Mouse (Mus musculus): ENCODE data around the gene Cxadr. TPM values are rescaled to one million over a fixed set of nuclear protein-coding genes. Genes with fewer than 3 reads are reported as not detected.

Gene Cxadr
- polyA plus RNA-seq (2016; fragmentation: Nextera tagmentation; extraction: Ambion mirVana), result 59.9 and 75.6 TPM in 2 replicates

DNA sequence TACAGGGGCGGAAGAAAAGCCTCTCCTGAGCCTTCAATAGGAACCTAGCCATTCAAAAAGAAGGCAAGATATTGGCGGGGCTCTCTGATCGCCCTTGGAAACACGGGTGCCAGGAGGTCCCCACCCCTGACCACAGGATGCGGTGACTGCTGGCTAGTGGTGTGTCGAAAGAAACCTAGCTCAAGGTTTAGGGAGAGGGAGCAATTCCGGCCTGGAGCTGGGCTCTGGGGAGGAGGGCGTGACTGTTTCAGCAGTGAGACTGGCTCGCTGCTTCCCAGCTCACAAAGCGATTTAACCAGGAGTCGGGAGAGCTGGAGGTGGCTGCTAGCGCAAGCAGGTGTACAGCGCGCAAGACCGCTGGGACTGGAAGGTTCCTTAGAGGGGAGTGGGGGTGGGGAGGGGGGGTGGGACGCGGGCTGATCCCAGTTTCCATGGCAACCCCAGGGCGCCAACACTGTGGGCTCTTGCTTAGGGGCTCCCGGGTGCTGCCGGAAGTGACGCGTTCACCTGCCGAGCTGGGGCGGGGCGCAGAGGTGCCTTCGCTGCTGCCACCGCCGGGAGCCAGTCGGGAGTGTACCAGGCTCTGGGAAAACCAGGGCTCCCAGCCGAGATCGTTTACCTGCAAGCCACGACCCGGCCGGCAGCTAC, at the start of gene Cxadr:
Cxadr (plus strand) TSS at position 307 of the 648 bp plus-strand sequence.
- peak; percentile 92 for DNase-seq (ENCODE audit: low spot score)
- H3K9me3 ChIP-seq (replicated peaks), result no peaks in the 10 kb centered on the region
- peak within 1 kb of the TSS; percentile 98 for H3K27ac ChIP-seq (replicated peaks)
- peak within 1 kb of the TSS; percentile 99 for H3K4me3 ChIP-seq
- H3K4me1 ChIP-seq, result peaks cover 24% of the 10 kb centered on the region
- WGBS, result under 1% methylated on average over 34 of the region's 34 CpGs
- no peaks in the 10 kb centered on the region for H3K27me3 ChIP-seq (ENCODE audit: low read depth, poor library complexity, severe bottlenecking)
- H3K36me3 ChIP-seq, result peaks cover 28% of the 10 kb centered on the region

GRCm38 (mm10) chr16:78258989-78259388, 42.3 kb upstream of the Cxadr start:
- peaks cover 13% of the 10 kb centered on the region; the same call in 1 of the 2 replicates for H3K27me3 ChIP-seq (ENCODE audit: low read depth, poor library complexity, severe bottlenecking)
- no peaks in the 10 kb centered on the region for H3K36me3 ChIP-seq
- H3K9me3 ChIP-seq (replicated peaks), result no peaks in the 10 kb centered on the region
- 85% methylated on average over 4 of the region's 4 CpGs for WGBS
- no peak overlapping the region for H3K27ac ChIP-seq (replicated peaks)
- no peak for DNase-seq (ENCODE audit: low spot score)
- H3K4me1 ChIP-seq, result peaks cover under 1% of the 10 kb centered on the region; the same call in 1 of the 2 replicates
- H3K4me3 ChIP-seq, result no peak overlapping the region

- Histone ChIP-seq H3K9me3 (replicated peaks) (no peaks in the 10 kb centered on the region), H3K4me3 (no peak overlapping the region), H3K27ac (replicated peaks) (no peak overlapping the region), H3K27me3 (ENCODE audit: low read depth, poor library complexity, severe bottlenecking) (peaks cover 15% of the 10 kb centered on the region; the same call in 1 of the 2 replicates), H3K4me1 (peaks cover 12% of the 10 kb centered on the region), H3K36me3 (no peaks in the 10 kb centered on the region)
- 78% methylated on average over 10 of the region's 10 CpGs for WGBS
- no peak for DNase-seq (ENCODE audit: low spot score)
Observed at GRCm38 (mm10) chr16:78260070-78260879, 41.0 kb upstream of the Cxadr start.

DNA sequence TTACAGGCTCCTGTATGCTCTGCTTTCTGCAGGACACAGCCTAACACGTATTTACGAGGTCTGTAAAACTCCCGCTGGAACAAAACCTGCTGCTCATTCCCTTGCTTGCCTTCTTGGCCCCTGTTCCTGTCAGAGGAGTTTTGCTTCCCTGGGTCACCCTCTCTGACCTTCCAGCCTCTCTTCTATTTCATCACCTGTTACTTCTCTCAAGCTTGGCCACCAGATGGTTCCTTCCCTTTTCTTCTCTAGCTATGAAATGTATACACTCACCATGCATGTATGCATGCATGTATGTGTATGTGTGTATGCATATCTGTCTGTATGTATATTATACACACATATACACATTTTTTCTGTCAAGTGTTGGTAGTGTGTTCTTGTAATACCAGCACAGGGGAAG, 39.8 kb upstream of the Cxadr start:
- Histone ChIP-seq H3K4me3 (no peak overlapping the region), H3K36me3 (no peaks in the 10 kb centered on the region), H3K4me1 (peaks cover 22% of the 10 kb centered on the region), H3K27ac (replicated peaks) (no peak overlapping the region), H3K27me3 (ENCODE audit: low read depth, poor library complexity, severe bottlenecking) (peaks cover 19% of the 10 kb centered on the region; the same call in 1 of the 2 replicates), H3K9me3 (replicated peaks) (no peaks in the 10 kb centered on the region)
- DNase-seq (ENCODE audit: low spot score), result no peak
- WGBS, result 82% methylated on average over 3 of the region's 3 CpGs

- 12% methylated on average over 16 of the region's 16 CpGs for WGBS
Observed at GRCm38 (mm10) chr16:78264442-78265150, 36.7 kb upstream of the Cxadr start.

GRCm38 (mm10) chr16:78265151-78265590, 36.1 kb upstream of the Cxadr start:
- Histone ChIP-seq H3K27ac (replicated peaks) (peak overlapping the region; percentile 82), H3K4me1 (peaks cover 22% of the 10 kb centered on the region), H3K9me3 (replicated peaks) (no peaks in the 10 kb centered on the region), H3K36me3 (no peaks in the 10 kb centered on the region), H3K27me3 (ENCODE audit: low read depth, poor library complexity, severe bottlenecking) (peaks cover 19% of the 10 kb centered on the region; the same call in 1 of the 2 replicates), H3K4me3 (peak overlapping the region; percentile 57)
- peak; percentile 48 for DNase-seq (ENCODE audit: low spot score)
- 0% methylated on average over 7 of the region's 7 CpGs for WGBS

More at GRCm38 (mm10) chr16:78264442-78265150, 36.7 kb upstream of the Cxadr start:
- Histone ChIP-seq H3K4me1 (peaks cover 22% of the 10 kb centered on the region), H3K4me3 (peak overlapping the region; percentile 57), H3K36me3 (no peaks in the 10 kb centered on the region), H3K27me3 (ENCODE audit: low read depth, poor library complexity, severe bottlenecking) (peaks cover 19% of the 10 kb centered on the region; the same call in 1 of the 2 replicates), H3K27ac (replicated peaks) (peak overlapping the region; percentile 82), H3K9me3 (replicated peaks) (no peaks in the 10 kb centered on the region)
- peak; percentile 34 for DNase-seq (ENCODE audit: low spot score)

GRCm38 (mm10) chr16:78265826-78266225, 35.5 kb upstream of the Cxadr start:
- Histone ChIP-seq H3K27me3 (ENCODE audit: low read depth, poor library complexity, severe bottlenecking) (peaks cover 19% of the 10 kb centered on the region; the same call in 1 of the 2 replicates), H3K9me3 (replicated peaks) (no peaks in the 10 kb centered on the region), H3K27ac (replicated peaks) (peak overlapping the region; percentile 63), H3K36me3 (no peaks in the 10 kb centered on the region), H3K4me3 (no peak overlapping the region), H3K4me1 (peaks cover 22% of the 10 kb centered on the region)
- DNase-seq (ENCODE audit: low spot score), result no peak
- 39% methylated on average over 11 of the region's 11 CpGs for WGBS

DNA sequence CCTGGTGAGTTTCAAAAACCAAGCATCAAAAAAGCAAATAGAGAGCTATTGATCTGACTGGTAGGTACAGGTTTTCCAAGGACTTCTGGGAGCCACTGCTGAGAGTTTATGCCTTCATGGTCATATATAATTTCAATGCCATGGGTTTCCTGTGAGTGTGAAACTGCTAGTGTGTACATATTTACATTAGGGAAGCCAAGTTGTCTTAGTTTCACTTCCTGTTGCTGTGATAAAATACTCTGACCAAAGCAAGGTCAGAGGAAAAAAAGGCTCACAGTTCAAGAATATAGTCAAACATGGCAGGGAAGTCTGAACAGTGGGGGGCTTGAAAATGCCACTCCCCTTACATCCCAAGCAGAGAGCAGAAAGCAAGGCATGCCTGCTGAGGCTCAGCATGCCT, 33.8 kb upstream of the Cxadr start:
- no peaks in the 10 kb centered on the region for H3K36me3 ChIP-seq
- H3K27ac ChIP-seq (replicated peaks), result no peak overlapping the region
- H3K9me3 ChIP-seq (replicated peaks), result no peaks in the 10 kb centered on the region
- peaks cover 19% of the 10 kb centered on the region; the same call in 1 of the 2 replicates for H3K27me3 ChIP-seq (ENCODE audit: low read depth, poor library complexity, severe bottlenecking)
- no peak for DNase-seq (ENCODE audit: low spot score)
- peaks cover 22% of the 10 kb centered on the region for H3K4me1 ChIP-seq
- no peak overlapping the region for H3K4me3 ChIP-seq

DNA sequence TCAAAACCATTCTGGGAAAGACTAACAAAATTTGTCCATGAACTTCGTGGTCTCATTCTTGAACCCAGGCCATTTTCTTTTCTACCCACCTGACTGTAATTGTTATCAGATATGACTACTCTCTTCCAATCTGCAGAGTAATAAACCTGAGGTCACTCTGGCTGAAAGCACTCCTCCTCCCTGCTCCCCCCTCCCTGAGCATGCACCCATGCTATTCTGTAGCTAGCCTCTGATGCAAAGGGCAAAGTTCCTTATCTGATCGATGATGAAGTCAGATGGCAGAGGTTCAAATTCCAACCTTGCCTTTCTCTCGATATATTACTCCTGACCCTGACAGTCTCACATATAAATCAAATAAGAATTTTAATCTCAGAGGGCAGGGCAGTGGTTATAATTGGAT, 33.1 kb upstream of the Cxadr start:
- Histone ChIP-seq H3K27ac (replicated peaks) (no peak overlapping the region), H3K9me3 (replicated peaks) (no peaks in the 10 kb centered on the region), H3K27me3 (ENCODE audit: low read depth, poor library complexity, severe bottlenecking) (peaks cover 14% of the 10 kb centered on the region; the same call in 1 of the 2 replicates), H3K4me3 (no peak overlapping the region), H3K36me3 (no peaks in the 10 kb centered on the region), H3K4me1 (peaks cover 22% of the 10 kb centered on the region)
- WGBS, result 91% methylated on average over 3 of the region's 3 CpGs
- DNase-seq (ENCODE audit: low spot score), result no peak

DNA sequence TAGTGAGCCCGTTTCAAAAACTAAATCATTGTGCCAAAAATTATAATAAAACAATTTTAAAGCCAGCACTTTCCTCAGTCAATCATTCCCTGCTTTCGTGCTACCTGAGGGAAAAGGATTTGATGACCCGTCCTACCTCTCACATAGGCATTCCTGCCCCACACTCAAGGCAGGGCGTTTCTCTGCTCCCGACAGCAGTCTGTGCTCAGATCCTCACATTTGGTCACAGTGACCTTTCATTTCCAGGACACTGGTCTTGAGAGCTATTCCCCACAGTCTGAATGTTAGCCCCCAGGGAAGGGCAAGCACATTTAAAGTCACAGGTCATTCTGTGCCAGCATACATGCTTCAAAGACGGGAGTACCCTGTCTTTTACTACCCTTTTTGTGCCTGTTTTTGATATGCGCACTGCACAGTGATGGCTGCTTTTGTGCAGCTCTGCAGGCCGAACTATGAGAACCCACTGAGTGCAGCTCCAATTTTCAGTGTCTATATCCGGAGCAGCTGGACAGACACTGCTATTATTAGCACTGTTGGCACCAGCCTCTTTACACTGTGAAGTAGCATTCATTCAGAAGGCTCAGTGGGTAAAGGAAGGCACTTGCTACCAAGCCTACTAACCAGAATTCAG, 26.3 kb upstream of the Cxadr start:
- Histone ChIP-seq H3K27ac (replicated peaks) (no peak overlapping the region), H3K27me3 (ENCODE audit: low read depth, poor library complexity, severe bottlenecking) (no peaks in the 10 kb centered on the region), H3K9me3 (replicated peaks) (no peaks in the 10 kb centered on the region), H3K36me3 (no peaks in the 10 kb centered on the region), H3K4me3 (no peak overlapping the region), H3K4me1 (no peaks in the 10 kb centered on the region)
- 89% methylated on average over 9 of the region's 9 CpGs for WGBS
- DNase-seq (ENCODE audit: low spot score), result no peak

- no peaks in the 10 kb centered on the region for H3K36me3 ChIP-seq
- no peaks in the 10 kb centered on the region for H3K4me1 ChIP-seq
- H3K27me3 ChIP-seq (ENCODE audit: low read depth, poor library complexity, severe bottlenecking), result no peaks in the 10 kb centered on the region
- no peaks in the 10 kb centered on the region for H3K9me3 ChIP-seq (replicated peaks)
- no peak for DNase-seq (ENCODE audit: low spot score)
- no peak overlapping the region for H3K27ac ChIP-seq (replicated peaks)
- 57% methylated on average over 4 of the region's 4 CpGs for WGBS
- no peak overlapping the region for H3K4me3 ChIP-seq
Observed at GRCm38 (mm10) chr16:78277567-78277966, 23.7 kb upstream of the Cxadr start.
